Mouse (Mus musculus) liver, adult 2 months (tissue): ENCODE results near the gene Dyrk4. TPM values are rescaled to one million over a fixed set of nuclear protein-coding genes. Genes with fewer than 3 reads are reported as not detected.

Experiments
- DNase-seq: peaks from one replicate; pipeline ENCODE4 v3.0.0-alpha.2; 2011; ENCODE audit warnings: low read depth, low spot score; ENCODE audit errors: extremely low read depth
- H3K27ac ChIP-seq: fragments of 200-500 bp; replicated peaks from 2 replicates; pipeline ENCODE4 v1.5.1; 2012; ENCODE audit warnings: low read depth, mild to moderate bottlenecking, control low read depth, inconsistent platforms, low read length; ENCODE audit not compliant: insufficient read depth
- H3K27me3 ChIP-seq: fragments of 200-500 bp; 2 replicates; pipeline ENCODE4 v1.6.1; 2012; ENCODE audit warnings: mild to moderate bottlenecking, moderate library complexity, low read length, inconsistent platforms; ENCODE audit not compliant: control insufficient read depth, insufficient read depth
- H3K36me3 ChIP-seq: fragments of 200-500 bp; 2 replicates; pipeline ENCODE4 v1.6.1; 2012; ENCODE audit warnings: low read length, inconsistent platforms; ENCODE audit not compliant: control insufficient read depth, insufficient read depth
- H3K4me1 ChIP-seq: fragments of 200-500 bp; 2 replicates; pipeline ENCODE4 v1.6.1; 2011; ENCODE audit warnings: low read length; ENCODE audit not compliant: control insufficient read depth, insufficient read depth
- H3K4me3 ChIP-seq: fragments of 200-500 bp; 2 replicates; pipeline ENCODE4 v1.5.1; 2011; ENCODE audit warnings: low read depth, mild to moderate bottlenecking, control low read depth, low read length, moderate library complexity; ENCODE audit not compliant: insufficient read depth
- H3K79me2 ChIP-seq: fragments of 200-500 bp; 2 replicates; pipeline ENCODE4 v1.6.1; 2012; ENCODE audit warnings: inconsistent platforms, mild to moderate bottlenecking, low read length, moderate library complexity; ENCODE audit not compliant: control insufficient read depth, insufficient read depth
- H3K9ac ChIP-seq: fragments of 200-500 bp; 2 replicates; pipeline ENCODE4 v1.6.1; 2012; ENCODE audit warnings: low read depth, mild to moderate bottlenecking, control low read depth, inconsistent platforms, low read length
- CTCF ChIP-seq: fragments of 200-500 bp; IDR thresholded peaks from 2 replicates; pipeline ENCODE4 v1.5.1; 2011; ENCODE audit warnings: low read depth, low read length, control low read depth
- POLR2A ChIP-seq: fragments of 200-500 bp; IDR thresholded peaks from 2 replicates; pipeline ENCODE4 v1.6.1; 2011; ENCODE audit warnings: low read length, control low read depth; ENCODE audit not compliant: insufficient read depth; ENCODE audit errors: extremely low read depth
- WGBS: fragments of 180-500 bp; shearing (Covaris S2); methylation state at CpG from one replicate; pipeline ENCODE4 v1.1.7; 2018; 5-methylcytosine and 5-hydroxymethylcytosine counted together
- polyA plus RNA-seq: library from polyadenylated mRNA; depleted of rRNA; stranded (reverse); fragments of >200 nt; gene quantifications from 2 replicates; pipeline ENCODE4 v1.2.3, GENCODE M21; 2012
- total RNA-seq: library from RNA; depleted of rRNA; stranded (reverse); fragments of >200 nt; gene quantifications from 2 replicates; pipeline ENCODE4 v1.2.3, GENCODE M21; 2014

Gene Dyrk4
- total and polyA plus RNA-seq, 2 experiments: not detected

DNA sequence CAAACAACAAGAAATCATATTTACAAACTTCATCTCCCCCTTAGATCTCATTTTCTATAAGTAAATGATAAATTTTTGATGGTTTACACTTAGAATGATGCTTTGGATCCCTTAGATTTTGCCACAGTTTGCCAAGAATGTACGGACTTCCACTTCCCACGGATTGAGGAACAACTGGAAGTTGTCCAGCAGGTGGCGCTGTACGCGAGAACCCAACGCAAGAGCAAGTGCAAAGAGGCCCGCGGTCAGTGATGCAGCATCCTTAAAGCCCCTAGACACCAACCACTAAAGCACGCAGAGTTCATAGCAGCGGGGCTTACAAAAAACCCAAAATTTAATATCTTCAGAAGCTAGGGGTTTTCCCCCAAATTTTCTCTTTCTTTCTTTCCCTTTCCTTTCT, 34.1 kb upstream of the Dyrk4 start:
- Histone ChIP-seq H3K79me2 (no peaks in the 10 kb centered on the region), H3K4me3 (no peak overlapping the region), H3K27ac (no peak overlapping the region), H3K9ac (no peak overlapping the region), H3K4me1 (no peaks in the 10 kb centered on the region), H3K27me3 (no peaks in the 10 kb centered on the region), H3K36me3 (peaks cover 23% of the 10 kb centered on the region)
- DNase-seq: peak; percentile 38
- TF ChIP-seq CTCF: peak; percentile 89
- no peak for TF ChIP-seq POLR2A
- 13% methylated on average over 10 of the region's 10 CpGs for WGBS

- Histone ChIP-seq H3K27me3 (no peaks in the 10 kb centered on the region), H3K4me3 (no peak overlapping the region), H3K4me1 (no peaks in the 10 kb centered on the region), H3K79me2 (no peaks in the 10 kb centered on the region), H3K27ac (no peak overlapping the region), H3K9ac (no peak overlapping the region), H3K36me3 (peaks cover 36% of the 10 kb centered on the region; the same call in 1 of the 2 replicates)
- WGBS: 94% methylated on average over 4 of the region's 4 CpGs
- DNase-seq: peak; percentile 6
- TF ChIP-seq POLR2A: no peak
- peak; percentile 43; the same call in 1 of the 2 replicates for TF ChIP-seq CTCF
These were observed 26.7 kb upstream of the Dyrk4 start for GRCm38 (mm10) chr6:126948336-126948735.

GRCm38 (mm10) chr6:126940451-126940850, 18.8 kb upstream of the Dyrk4 start:
- WGBS: 5% methylated on average over 5 of the region's 5 CpGs
- H3K4me3 ChIP-seq: no peak overlapping the region; the same call in 1 of the 2 replicates
- TF ChIP-seq CTCF (no peak), POLR2A (no peak)
- no peaks in the 10 kb centered on the region for H3K27me3 ChIP-seq
- H3K9ac ChIP-seq: no peak overlapping the region
- peaks cover 8% of the 10 kb centered on the region; the same call in 1 of the 2 replicates for H3K4me1 ChIP-seq
- no peak overlapping the region for H3K27ac ChIP-seq
- H3K36me3 ChIP-seq: peaks cover 15% of the 10 kb centered on the region; the same call in 1 of the 2 replicates
- H3K79me2 ChIP-seq: no peaks in the 10 kb centered on the region
- peak; percentile 33 for DNase-seq

- H3K9ac ChIP-seq: peak within 1 kb of the TSS; percentile 59
These were observed 18.0 kb upstream of the Dyrk4 start, which contains the start of the genes Rad51ap1 and D6Wsu163e for GRCm38 (mm10) chr6:126939487-126940171. Gene Rad51ap1 (minus strand): TSS chr6:126939587. Gene D6Wsu163e (plus strand): TSS chr6:126939962.

GRCm38 (mm10) chr6:126938853-126939486, 17.3 kb upstream of the Dyrk4 start:
- Histone ChIP-seq H3K27ac (no peak overlapping the region), H3K4me1 (peaks cover 8% of the 10 kb centered on the region; the same call in 1 of the 2 replicates), H3K79me2 (no peaks in the 10 kb centered on the region), H3K36me3 (peaks cover 5% of the 10 kb centered on the region; the same call in 1 of the 2 replicates), H3K9ac (peak overlapping the region; percentile 59), H3K27me3 (no peaks in the 10 kb centered on the region), H3K4me3 (peak overlapping the region; percentile 88)
- WGBS: under 1% methylated on average over 31 of the region's 31 CpGs
- DNase-seq: no peak
- TF ChIP-seq CTCF: no peak
- TF ChIP-seq POLR2A: no peak

More at GRCm38 (mm10) chr6:126939487-126940171, 18.0 kb upstream of the Dyrk4 start, which contains the start of the genes Rad51ap1 and D6Wsu163e:
- TF ChIP-seq CTCF (no peak), POLR2A (no peak)
- under 1% methylated on average over 33 of the region's 33 CpGs for WGBS
- peak; percentile 80 for DNase-seq
- peak within 1 kb of the TSS; percentile 88 for H3K4me3 ChIP-seq
- peaks cover 8% of the 10 kb centered on the region; the same call in 1 of the 2 replicates for H3K4me1 ChIP-seq
- peaks cover 7% of the 10 kb centered on the region; the same call in 1 of the 2 replicates for H3K36me3 ChIP-seq
- no peaks in the 10 kb centered on the region for H3K79me2 ChIP-seq
- no peaks in the 10 kb centered on the region for H3K27me3 ChIP-seq
- H3K27ac ChIP-seq: no peak within 1 kb of the TSS

GRCm38 (mm10) chr6:126938047-126938446, 16.4 kb upstream of the Dyrk4 start:
- Histone ChIP-seq H3K27ac (no peak overlapping the region), H3K4me3 (no peak overlapping the region), H3K9ac (no peak overlapping the region), H3K4me1 (peaks cover 8% of the 10 kb centered on the region; the same call in 1 of the 2 replicates), H3K27me3 (no peaks in the 10 kb centered on the region), H3K36me3 (peaks cover 3% of the 10 kb centered on the region; the same call in 1 of the 2 replicates), H3K79me2 (no peaks in the 10 kb centered on the region)
- no peak for TF ChIP-seq POLR2A
- no peak for TF ChIP-seq CTCF
- no peak for DNase-seq
- 81% methylated on average over 2 of the region's 2 CpGs for WGBS
